Mouse (Mus musculus): Measurements from ENCODE around the gene 1700080O16Rik.

The 1700080O16Rik gene

DNA sequence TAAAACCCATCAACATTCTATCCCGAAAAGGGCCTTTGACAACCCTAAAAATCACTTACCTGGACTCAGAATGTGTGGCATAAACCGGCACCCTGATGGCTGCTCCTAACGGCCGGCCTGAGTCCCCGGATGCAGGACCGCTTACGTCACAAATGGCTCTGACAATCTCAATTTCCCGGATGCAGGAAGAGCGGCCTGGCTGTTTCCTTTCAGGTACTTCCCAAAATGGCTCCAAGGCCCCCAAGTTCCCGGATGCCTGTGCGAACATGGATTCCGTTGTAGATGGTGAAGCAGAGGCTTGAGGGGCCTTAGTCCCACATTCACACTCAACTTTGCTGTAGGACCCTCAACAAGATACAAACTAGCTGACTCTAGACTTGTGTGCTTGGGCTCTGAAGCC, at the start of gene 1700080O16Rik:
Gene 1700080O16Rik, minus strand, starts transcription at position 101 of the 400 bp plus-strand sequence.
- no peak for DNase-seq

DNA sequence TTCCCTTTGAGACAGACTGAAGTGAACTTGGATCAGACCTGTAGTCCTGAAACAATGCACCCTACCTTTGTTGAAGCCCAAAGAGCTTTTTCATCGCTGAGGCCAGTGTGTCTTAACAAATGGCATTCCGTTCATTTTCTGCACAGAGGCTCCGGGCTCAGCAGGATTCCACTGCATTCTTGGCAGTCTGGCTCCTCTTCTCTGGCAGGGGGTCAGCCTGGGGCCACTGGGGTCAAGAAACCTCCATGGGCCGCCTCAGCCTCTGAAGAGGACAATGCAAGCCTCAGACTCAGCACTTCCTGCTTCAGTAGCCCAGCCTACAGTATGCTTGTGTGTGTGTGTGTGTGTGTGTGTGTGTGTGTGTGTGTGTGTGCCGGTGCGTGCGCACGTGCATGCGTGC, 45.1 kb upstream of the 1700080O16Rik start:
- DNase-seq, result no peak

DNA sequence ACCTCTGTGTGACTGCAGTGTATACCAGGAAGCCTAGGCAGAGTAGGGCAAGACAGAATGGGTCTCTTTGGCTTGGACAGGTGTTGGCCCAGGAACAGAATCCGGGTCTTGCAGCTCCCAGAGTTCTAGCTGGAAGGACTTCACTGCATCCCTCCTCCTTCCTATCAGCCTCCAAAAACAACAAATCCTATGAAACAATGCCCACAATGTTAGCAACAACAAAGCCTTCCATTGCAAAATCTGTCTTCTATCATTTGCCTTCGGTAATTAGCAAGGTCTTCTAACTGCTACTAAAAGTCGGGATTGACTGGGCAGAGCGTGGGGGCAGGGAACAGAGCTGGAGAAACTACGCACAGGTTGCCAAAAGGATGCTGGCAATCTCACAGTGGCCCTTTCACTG, 27.5 kb upstream of the 1700080O16Rik start:
- no peak for DNase-seq

DNA sequence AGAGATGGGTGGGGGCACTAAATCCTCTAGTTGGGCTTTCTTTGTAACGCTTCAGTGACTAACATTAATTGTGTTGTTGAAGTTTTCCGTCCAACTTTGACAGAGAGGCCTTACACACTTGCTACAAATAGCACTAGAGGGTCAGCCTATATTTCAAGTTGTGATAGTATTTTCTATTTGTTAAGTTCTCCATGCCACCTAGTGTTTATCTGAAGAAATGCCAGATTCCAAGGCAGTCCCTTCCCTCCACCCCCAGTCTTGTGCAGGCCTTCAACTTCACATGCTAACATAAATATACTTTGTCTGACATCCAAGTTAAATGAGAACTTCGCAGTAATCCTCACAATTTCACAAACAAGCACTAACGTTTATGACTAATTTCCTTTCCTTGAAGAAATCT, 26.9 kb upstream of the 1700080O16Rik start:
- no peak for DNase-seq

DNA sequence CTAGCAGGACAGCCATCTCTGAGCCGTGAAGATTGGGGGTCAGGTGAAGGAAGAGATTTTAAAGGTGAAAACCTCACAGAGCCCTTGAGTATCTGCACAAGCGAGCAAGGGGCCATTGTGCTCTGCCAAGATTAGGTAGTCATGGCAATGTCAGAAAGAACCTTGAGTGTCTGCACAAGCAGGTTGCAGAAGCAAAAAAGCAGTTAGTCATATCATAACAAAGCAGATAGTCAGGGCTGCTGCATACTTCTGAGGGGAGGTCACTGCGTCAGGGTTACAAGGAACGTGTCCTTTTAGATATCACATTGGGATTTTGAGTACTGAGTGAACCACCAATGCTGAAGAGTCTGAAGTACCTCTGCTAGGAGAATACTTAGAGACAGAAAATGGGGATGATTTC, 3.8 kb upstream of the 1700080O16Rik start:
- DNase-seq, result no peak

DNA sequence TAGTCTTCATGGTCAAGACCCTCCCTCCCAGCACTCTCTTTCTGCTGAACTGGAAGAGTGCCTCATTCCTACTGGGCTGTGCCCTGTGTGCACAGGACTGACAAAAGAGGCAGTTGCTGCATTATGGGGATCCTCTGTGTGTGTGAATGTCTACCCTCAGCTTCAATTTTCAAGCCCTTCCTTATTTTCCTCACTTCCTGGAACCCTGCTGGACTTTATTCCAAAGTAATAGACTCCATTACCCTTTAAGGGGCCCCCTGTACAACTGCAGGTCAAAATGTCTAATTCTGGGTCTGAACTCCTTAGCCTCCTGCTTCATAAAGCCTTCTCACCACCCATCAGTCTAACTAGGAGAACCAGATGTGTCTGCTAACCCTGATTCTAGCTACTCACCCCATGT, 2.0 kb upstream of the 1700080O16Rik start:
- DNase-seq, result no peak

DNA sequence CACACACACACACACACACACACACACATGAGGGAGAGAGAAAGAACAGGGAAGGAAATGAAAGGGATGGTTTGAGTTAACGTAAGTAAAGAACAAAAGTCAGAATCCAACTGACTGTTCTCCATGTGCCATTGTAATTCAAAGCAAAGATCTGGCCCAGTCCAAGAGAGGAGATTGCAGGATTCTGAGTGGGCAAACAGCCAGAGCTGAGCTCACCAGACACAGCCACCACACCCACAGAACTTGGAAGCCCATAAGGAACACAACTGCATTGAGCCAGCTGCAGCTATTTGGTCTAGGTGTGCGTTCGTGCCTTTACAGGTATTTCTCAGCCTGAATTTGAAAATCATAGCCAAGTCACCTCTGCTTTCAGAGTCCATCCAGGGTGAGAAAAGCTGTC, 24.5 kb downstream of the 1700080O16Rik start:
- no peak for DNase-seq

DNA sequence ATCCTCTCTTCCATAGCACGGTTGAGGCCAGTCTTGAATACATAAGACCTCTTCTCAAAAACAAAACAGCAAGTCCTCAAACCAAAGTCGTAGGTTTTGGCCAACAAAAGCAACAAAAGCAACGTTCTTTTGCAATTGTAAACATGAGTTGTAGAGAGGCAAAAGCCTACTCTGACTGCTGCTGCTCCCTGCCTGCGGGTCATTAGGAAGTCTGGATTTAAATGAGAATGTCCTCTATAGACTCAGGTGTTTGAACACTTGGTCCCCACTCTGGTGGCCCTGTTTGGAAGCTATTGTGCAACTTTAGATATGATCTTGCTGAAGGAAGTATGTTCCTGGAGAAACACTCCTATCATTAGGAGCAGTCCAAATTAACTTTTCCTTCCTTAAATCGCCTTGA, 34.5 kb downstream of the 1700080O16Rik start:
- no peak for DNase-seq

DNA sequence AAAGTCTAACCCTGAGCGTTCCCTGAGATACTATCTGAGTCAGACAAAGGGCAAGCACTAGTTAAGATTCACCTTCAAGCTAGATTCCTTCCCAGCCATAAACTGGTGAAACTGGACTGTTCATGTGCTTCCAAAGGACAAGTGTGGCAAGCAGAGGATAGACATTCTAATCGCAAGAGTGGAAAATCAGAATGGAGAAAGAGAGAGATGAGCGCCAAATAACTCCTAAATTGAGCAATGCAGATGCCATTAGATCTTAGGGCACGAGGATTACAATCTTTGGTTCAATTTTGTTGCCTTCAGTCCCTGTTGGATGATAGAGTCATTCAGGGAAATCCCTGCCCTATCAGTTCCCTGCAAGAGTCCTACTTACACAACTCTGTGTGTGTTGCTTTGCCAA, 53.5 kb downstream of the 1700080O16Rik start:
- DNase-seq, result no peak

All from cerebellum, adult 18-20 months (tissue).